Comparison of ENCODE assay signal across 16 mouse cellular contexts in the genomic region with DNA sequence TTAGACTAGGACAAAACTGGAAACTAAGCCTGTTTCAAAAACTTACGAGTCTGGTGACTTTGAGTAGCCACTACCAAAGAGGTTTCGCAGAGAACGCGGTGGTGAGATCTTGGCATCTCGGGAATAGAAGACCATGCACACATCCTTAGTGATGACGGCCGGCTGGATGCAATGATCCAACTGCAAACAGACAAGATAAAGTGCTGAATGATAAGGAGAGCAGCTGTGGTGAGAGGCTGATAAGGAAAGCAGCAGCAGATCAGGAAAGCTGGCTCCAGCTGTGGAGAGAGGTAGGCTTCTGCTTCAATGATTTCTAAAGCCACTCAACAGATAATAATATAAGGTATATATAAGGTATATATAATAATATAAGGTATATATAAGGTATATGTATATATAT.
"Had no signal": no experiment of that assay in that cellular context is flagged by ENCODE, and none has a peak within 500 bp of the region (broad histone marks: within the 10 kb centered on the region; RNA-seq: fewer than 3 reads in every experiment).

No protein-coding gene starts in this region.

- H3K9ac ChIP-seq: neural tube, embryonic 13.5 days; neural tube, embryonic 15.5 days; stomach, embryonic 15.5 days had no signal

- H3K4me1 ChIP-seq: neural tube, embryonic 13.5 days; neural tube, embryonic 15.5 days; stomach, embryonic 15.5 days had no signal

- H3K4me3 ChIP-seq: neural tube, embryonic 13.5 days; neural tube, embryonic 15.5 days; stomach, embryonic 15.5 days had no signal

- H3K27ac ChIP-seq: neural tube, embryonic 13.5 days; neural tube, embryonic 15.5 days; stomach, embryonic 15.5 days; stomach, postnatal 0 days had no signal

- H3K9me3 ChIP-seq: neural tube, embryonic 13.5 days; neural tube, embryonic 15.5 days; stomach, embryonic 15.5 days had no signal

- H3K27me3 ChIP-seq: neural tube, embryonic 13.5 days; neural tube, embryonic 15.5 days; stomach, embryonic 15.5 days had no signal

- DNase-seq: retina, postnatal 1 day; right cerebral cortex, adult 18-20 months; right cerebral cortex, postnatal 14 days; right cerebral cortex, postnatal 25 days; right cerebral cortex, postnatal 4 days; spleen, adult 18-20 months; thymus, adult 18-20 months; thymus, adult 2 months; thymus, postnatal 14 days; thymus, postnatal 25 days; thymus, postnatal 36 days; thymus, postnatal 4 days had no signal
